Mouse (Mus musculus) left cerebral cortex, postnatal 10 days (tissue): Measurements from ENCODE around the gene Fam155a. TPM values are rescaled to one million over a fixed set of nuclear protein-coding genes. Genes with fewer than 3 reads are reported as not detected.
"Not testable (repeated sequence)": the region's sequence is repeated elsewhere in the genome, so short reads cannot be mapped to it uniquely, and the experiment has no call there.

Source experiments
- DNase-seq, 2 experiments: peaks; one replicate each; pipeline ENCODE4 v3.0.0; 2021 to 2022; ENCODE audit warnings: low spot score in 2 of 2, mixed read lengths in 1 of 2; ENCODE audit errors: extremely low spot score in 1 of 2
- intact Hi-C: fragments of 180-260 bp; cut with DNase I; formaldehyde crosslinking; loops from one replicate; pipeline ENCODE4 v1.15.1; 2025
- total RNA-seq, 2 experiments: library from RNA; stranded (reverse); gene quantifications; 2 replicates each; pipeline ENCODE4 v1.2.3; 2021

Fam155a gene
- 100 to 1,000 TPM in 1 of 2 experiments, 10 to 100 TPM in 1; 91.8 to 105 TPM for total RNA-seq

DNA sequence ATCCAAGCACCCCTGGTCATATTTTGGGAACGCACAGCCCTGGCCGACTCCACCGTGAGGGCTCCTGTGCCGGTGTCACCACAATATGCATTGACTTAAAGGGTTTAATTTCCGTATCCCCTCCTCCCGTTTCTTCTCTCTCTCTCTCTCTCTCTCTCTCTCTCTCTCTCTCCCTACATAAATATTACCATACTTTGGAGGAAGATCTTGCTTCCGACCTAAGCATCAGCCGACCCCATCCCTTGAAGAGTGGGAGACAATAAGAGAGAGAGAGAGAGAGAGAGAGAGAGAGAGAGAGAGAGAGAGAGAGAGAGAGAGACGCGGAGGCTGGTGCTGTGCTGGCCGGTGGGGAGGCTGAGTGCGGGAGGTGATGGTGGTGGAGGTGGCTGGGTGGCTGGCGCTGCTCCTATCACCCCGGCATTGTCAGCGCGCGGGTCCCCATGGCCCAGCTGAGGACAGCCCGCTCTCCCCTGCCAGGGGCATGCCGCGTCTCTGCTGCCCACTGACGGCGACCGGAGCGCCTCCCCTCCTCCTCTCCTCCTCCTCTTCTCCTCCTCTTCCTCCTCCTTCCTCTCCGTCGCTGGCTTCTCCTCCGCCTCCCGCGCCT is at the start of gene Fam155a:
Gene Fam155a (minus strand): TSS at position 163 of the 607 bp plus-strand sequence.
- intact Hi-C loops, result loop anchor here (5.0 to 10.0 kb wide), 3 partner anchors 164 to 534 kb away; no protein-coding TSS in a partner anchor
- DNase-seq, result peak; percentile 34 to 65

GRCm38 (mm10) chr8:9813273-9813946 is 42.4 kb upstream of the Fam155a start:
- intact Hi-C loops, result no loop called here
- DNase-seq, result no peak

GRCm38 (mm10) chr8:9810955-9811530 is 40.1 kb upstream of the Fam155a start:
- DNase-seq, result no peak
- intact Hi-C loops, result no loop called here

DNA sequence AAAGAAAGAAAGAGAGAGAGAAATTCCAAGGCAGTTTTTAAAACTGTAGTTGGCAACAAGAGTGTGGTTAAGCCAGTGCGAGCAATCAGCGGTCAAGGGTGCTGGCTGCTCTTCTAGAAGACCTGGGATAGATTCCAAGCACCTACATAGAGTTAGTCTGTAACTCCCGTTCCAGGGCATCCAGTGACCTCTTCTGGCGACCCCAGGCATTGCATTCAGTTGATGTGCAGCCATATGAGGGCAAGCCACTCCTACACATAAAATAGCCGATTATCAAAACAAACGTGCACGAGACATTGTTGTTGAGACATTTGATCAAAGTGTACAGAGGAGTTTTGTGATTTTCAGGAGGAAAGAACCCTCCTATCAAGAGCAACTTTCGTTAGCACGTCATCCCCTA is 37.6 kb upstream of the Fam155a start:
- intact Hi-C loops, result no loop called here
- DNase-seq, result no peak

- no peak for DNase-seq
- intact Hi-C loops, result no loop called here
These were observed 34.7 kb upstream of the Fam155a start for GRCm38 (mm10) chr8:9805676-9806075.

DNA sequence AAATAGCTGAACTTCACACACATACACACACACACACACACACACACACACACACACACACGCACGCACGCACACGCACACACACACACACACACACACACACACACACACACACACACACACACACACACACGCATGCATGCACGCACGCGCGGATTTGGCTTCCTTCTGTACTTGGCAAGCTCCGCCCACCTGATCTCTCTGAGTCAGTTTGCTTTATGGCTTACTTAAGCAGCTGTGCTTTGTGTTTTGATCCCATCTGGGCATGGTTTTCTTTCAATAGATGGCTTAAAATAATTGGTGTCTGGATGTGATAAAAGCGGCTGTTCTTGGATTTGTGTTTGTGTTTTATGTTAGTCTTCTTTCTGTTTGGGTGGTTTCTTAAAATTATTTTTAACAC is 29.4 kb upstream of the Fam155a start:
- intact Hi-C loops, DNase-seq: not testable (repeated sequence)

DNA sequence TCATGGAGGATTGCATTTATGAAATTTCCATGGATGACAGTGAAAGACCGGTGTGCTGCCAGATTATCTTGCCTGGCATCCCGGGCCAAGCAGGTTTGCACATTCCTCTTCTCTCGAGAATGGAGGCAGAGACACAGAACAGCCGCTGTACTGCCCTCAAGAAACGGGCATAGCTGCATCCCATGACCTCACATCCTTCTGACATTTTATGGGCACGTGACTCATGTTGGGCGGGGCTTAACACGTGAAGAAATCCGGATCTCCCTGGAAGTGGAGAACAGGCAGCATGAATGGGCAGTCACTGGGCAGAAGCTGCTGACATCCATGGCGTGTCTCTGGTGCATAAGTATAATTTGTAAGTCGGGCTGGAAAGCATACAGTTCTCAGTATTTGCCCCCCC is 29.0 kb upstream of the Fam155a start:
- intact Hi-C loops, result no loop called here
- no peak for DNase-seq

- DNase-seq, result peak in 1 of 2 experiments; percentile 34
- intact Hi-C loops, result no loop called here
These were observed 26.6 kb upstream of the Fam155a start for GRCm38 (mm10) chr8:9797514-9797913.

DNA sequence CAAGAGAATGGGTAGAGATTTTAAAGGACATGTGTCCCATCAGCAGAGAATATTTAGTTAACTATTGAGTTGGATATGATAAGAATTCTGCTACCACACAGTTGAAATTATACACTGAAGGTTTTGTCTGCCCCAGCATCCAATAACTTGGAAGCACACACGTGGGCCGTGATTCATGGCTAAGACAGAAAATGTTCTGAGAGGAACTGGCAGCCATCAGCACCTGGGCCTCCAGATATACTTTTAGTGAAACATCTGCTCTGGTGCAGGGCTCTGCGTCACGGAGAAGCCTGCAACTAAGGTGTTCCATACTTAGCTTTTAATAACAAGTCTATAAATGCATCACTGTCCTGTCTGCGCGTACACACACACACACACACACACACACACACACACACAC is 24.8 kb upstream of the Fam155a start:
- DNase-seq, result no peak

DNA sequence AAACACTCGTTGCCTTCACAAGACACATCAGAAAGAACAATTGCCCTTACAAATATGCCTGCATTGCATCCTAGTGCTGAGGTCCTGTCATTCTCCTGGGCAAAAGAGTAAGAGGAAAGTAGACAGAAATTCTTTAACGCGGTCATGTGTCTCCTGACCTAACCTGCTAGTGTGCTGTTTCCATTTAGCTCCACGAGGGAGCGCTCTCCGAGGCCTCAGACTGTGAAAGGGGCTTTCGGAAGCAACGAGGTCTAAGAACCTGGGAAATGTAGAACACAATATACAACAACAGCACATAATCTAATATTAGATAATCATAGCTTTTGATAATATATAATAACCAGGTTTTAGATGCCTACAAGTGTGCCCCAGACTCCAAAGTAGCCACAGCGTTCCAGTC is 22.4 kb upstream of the Fam155a start:
- DNase-seq, result no peak
- intact Hi-C loops, result no loop called here

More for the DNA sequence above, 24.8 kb upstream of the Fam155a start:
- intact Hi-C loops, result no loop called here

DNA sequence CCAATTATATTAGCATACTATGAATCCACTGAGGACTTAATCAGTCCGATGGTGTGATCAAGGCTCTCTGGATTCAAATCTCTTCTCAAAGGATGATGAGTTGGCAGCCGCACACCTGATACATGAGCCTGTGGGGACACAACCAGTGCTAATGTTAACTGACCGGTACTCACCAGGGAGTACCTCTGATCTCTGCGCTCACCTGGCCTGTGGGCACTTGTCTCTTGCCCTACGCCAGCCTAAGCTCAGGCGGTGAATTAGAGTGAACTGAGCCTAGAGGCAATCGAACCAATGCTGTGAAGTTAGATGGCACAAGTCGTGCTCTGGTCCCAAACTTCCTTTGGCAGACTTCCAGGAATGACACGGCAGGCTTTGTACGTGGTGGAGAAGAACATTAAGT is 9.4 kb upstream of the Fam155a start:
- intact Hi-C loops, result no loop called here

GRCm38 (mm10) chr8:9778148-9778547 is 7.2 kb upstream of the Fam155a start:
- intact Hi-C loops, result loop anchor here (10.0 kb wide), 1 partner anchor 157 kb away; no protein-coding TSS in a partner anchor
- no peak for DNase-seq

More for the DNA sequence above, 9.4 kb upstream of the Fam155a start:
- no peak for DNase-seq

- DNase-seq, result no peak
- intact Hi-C loops, result loop anchor here (10.0 kb wide), 1 partner anchor 158 kb away; no protein-coding TSS in a partner anchor
These were observed 5.9 kb upstream of the Fam155a start for GRCm38 (mm10) chr8:9776818-9777217.

GRCm38 (mm10) chr8:9772519-9772840 is 1.5 kb upstream of the Fam155a start:
- intact Hi-C loops, result loop anchor here (5.0 to 10.0 kb wide), 3 partner anchors 162 to 535 kb away; no protein-coding TSS in a partner anchor
- DNase-seq, result peak; percentile 33 to 50

GRCm38 (mm10) chr8:9771606-9772518 is 901 bp upstream of the Fam155a start:
- peak; percentile 16 to 54 for DNase-seq
- intact Hi-C loops, result loop anchor here (5.0 to 10.0 kb wide), 3 partner anchors 163 to 535 kb away; no protein-coding TSS in a partner anchor

GRCm38 (mm10) chr8:9770261-9770998 is 531 bp downstream of the Fam155a start:
- DNase-seq, result peak; percentile 32 to 62
- intact Hi-C loops, result loop anchor here (5.0 to 10.0 kb wide), 3 partner anchors 164 to 533 kb away; no protein-coding TSS in a partner anchor

- DNase-seq, result peak in 1 of 2 experiments; percentile 43
- intact Hi-C loops, result no loop called here
These were observed 1.9 kb downstream of the Fam155a start for GRCm38 (mm10) chr8:9769061-9769460.

- no peak for DNase-seq
- intact Hi-C loops, result no loop called here
These were observed 35.8 kb downstream of the Fam155a start for GRCm38 (mm10) chr8:9735169-9735568.
